Mouse (Mus musculus) kidney, embryonic 15.5 days (tissue): ENCODE measurements at regions not wholly inside any gene's neighbourhood (a gene's known extent, or its start where the extent isn't known, plus 50 kb on each side); places are given as distances from the start of the nearest gene placed in this dataset.

Experiments
- ATAC-seq: fragments of 200-750 bp; cut with Nextera tagmentation; replicated peaks from 2 replicates; pipeline ENCODE4 v1.8.0; 2017; ENCODE audit warnings: moderate TSS enrichment; ENCODE audit not compliant: low FRiP score
- H3K27ac ChIP-seq: fragments of 300-500 bp; sonication (generic); 2 replicates; pipeline ENCODE4 v1.5.1; 2015; ENCODE audit warnings: mild to moderate bottlenecking, inconsistent platforms
- H3K27me3 ChIP-seq: fragments of 300-500 bp; sonication (generic); 2 replicates; pipeline ENCODE4 v1.6.1; 2015; ENCODE audit warnings: inconsistent platforms
- H3K36me3 ChIP-seq: fragments of 300-500 bp; sonication (generic); 2 replicates; pipeline ENCODE4 v1.6.1; 2015; ENCODE audit warnings: inconsistent platforms
- H3K4me1 ChIP-seq: fragments of 300-500 bp; sonication (generic); 2 replicates; pipeline ENCODE4 v1.6.1; 2015; ENCODE audit warnings: inconsistent platforms
- H3K4me2 ChIP-seq: fragments of 300-500 bp; sonication (generic); 2 replicates; pipeline ENCODE4 v1.6.1; 2015; ENCODE audit warnings: moderate library complexity, mild to moderate bottlenecking, inconsistent platforms
- H3K4me3 ChIP-seq: fragments of 300-500 bp; sonication (generic); replicated peaks from 2 replicates; pipeline ENCODE4 v1.5.1; 2015; ENCODE audit warnings: mild to moderate bottlenecking, inconsistent platforms
- H3K9ac ChIP-seq: fragments of 300-500 bp; sonication (generic); 2 replicates; pipeline ENCODE4 v1.6.1; 2015; ENCODE audit warnings: mild to moderate bottlenecking, inconsistent platforms
- H3K9me3 ChIP-seq: fragments of 300-500 bp; sonication (generic); replicated peaks from 2 replicates; pipeline ENCODE4 v1.6.1; 2016; ENCODE audit warnings: inconsistent platforms
- WGBS: fragments of 180-500 bp; shearing (Covaris S2); methylation state at CpG from one replicate; pipeline ENCODE4 v1.1.7; 2015; ENCODE audit warnings: mixed read lengths; 5-methylcytosine and 5-hydroxymethylcytosine counted together

GRCm38 (mm10) chr6:14018928-14019327 is 147.6 kb upstream of the 2610001J05Rik start:
- H3K4me2 ChIP-seq = no peak overlapping the region
- H3K36me3 ChIP-seq = no peaks in the 10 kb centered on the region
- H3K9ac ChIP-seq = no peak overlapping the region
- H3K27me3 ChIP-seq = no peaks in the 10 kb centered on the region
- ATAC-seq = no peak
- 79% methylated on average over 2 of the region's 2 CpGs for WGBS
- no peaks in the 10 kb centered on the region for H3K4me1 ChIP-seq
- H3K4me3 ChIP-seq = no peak overlapping the region
- H3K9me3 ChIP-seq = no peaks in the 10 kb centered on the region
- H3K27ac ChIP-seq = no peak overlapping the region

GRCm38 (mm10) chr6:13982606-13983389 is 111.5 kb upstream of the 2610001J05Rik start:
- Histone ChIP-seq H3K9me3 (0 out of 2 replicates have a peak, but pooled peaks cover 3% of the 10 kb centered on the region), H3K27me3 (no peaks in the 10 kb centered on the region), H3K4me3 (no peak overlapping the region), H3K27ac (no peak overlapping the region), H3K4me1 (no peaks in the 10 kb centered on the region), H3K4me2 (no peak overlapping the region), H3K36me3 (no peaks in the 10 kb centered on the region), H3K9ac (no peak overlapping the region)
- ATAC-seq = no peak
- WGBS = 88% methylated on average over 10 of the region's 10 CpGs

GRCm38 (mm10) chr6:13974710-13975506 is 103.6 kb upstream of the 2610001J05Rik start:
- Histone ChIP-seq H3K4me1 (no peaks in the 10 kb centered on the region), H3K27ac (no peak overlapping the region), H3K9me3 (0 out of 2 replicates have a peak, but pooled peaks cover 3% of the 10 kb centered on the region), H3K9ac (no peak overlapping the region), H3K27me3 (no peaks in the 10 kb centered on the region), H3K4me2 (no peak overlapping the region), H3K4me3 (no peak overlapping the region), H3K36me3 (no peaks in the 10 kb centered on the region)
- whole genome bisulfite sequencing = 75% methylated on average over 14 of the region's 14 CpGs
- no peak for ATAC-seq

GRCm38 (mm10) chr6:13964471-13964870 is 93.2 kb upstream of the 2610001J05Rik start:
- no peak overlapping the region for H3K4me3 ChIP-seq
- ATAC-seq = no peak
- no peaks in the 10 kb centered on the region for H3K4me1 ChIP-seq
- H3K36me3 ChIP-seq = no peaks in the 10 kb centered on the region
- H3K4me2 ChIP-seq = no peak overlapping the region
- no peak overlapping the region for H3K9ac ChIP-seq
- no peak overlapping the region for H3K27ac ChIP-seq
- WGBS = 63% methylated on average over 2 of the region's 2 CpGs
- H3K27me3 ChIP-seq = no peaks in the 10 kb centered on the region
- no peaks in the 10 kb centered on the region for H3K9me3 ChIP-seq

- H3K4me2 ChIP-seq = no peak overlapping the region
- no peaks in the 10 kb centered on the region for H3K4me1 ChIP-seq
- WGBS = 86% methylated on average over 2 of the region's 2 CpGs
- H3K9ac ChIP-seq = no peak overlapping the region
- no peak overlapping the region for H3K4me3 ChIP-seq
- H3K27ac ChIP-seq = no peak overlapping the region
- H3K36me3 ChIP-seq = no peaks in the 10 kb centered on the region
- H3K9me3 ChIP-seq = no peaks in the 10 kb centered on the region
- ATAC-seq = no peak
- no peaks in the 10 kb centered on the region for H3K27me3 ChIP-seq
Observed at GRCm38 (mm10) chr6:13964013-13964412, 92.7 kb upstream of the 2610001J05Rik start.

GRCm38 (mm10) chr6:13949640-13950039 is 78.3 kb upstream of the 2610001J05Rik start:
- H3K36me3 ChIP-seq = no peaks in the 10 kb centered on the region
- H3K4me3 ChIP-seq = no peak overlapping the region
- ATAC-seq = 0 out of 2 replicates have a peak, but pooled peaks have one; percentile 62
- 55% methylated on average over 4 of the region's 4 CpGs for WGBS
- H3K4me1 ChIP-seq = no peaks in the 10 kb centered on the region
- H3K9ac ChIP-seq = no peak overlapping the region
- H3K27me3 ChIP-seq = no peaks in the 10 kb centered on the region
- H3K4me2 ChIP-seq = no peak overlapping the region
- H3K27ac ChIP-seq = no peak overlapping the region
- H3K9me3 ChIP-seq = no peaks in the 10 kb centered on the region

GRCm38 (mm10) chr6:13920809-13921760 is 49.8 kb upstream of the 2610001J05Rik start:
- H3K4me1 ChIP-seq = no peaks in the 10 kb centered on the region
- H3K4me2 ChIP-seq = no peak overlapping the region
- no peak overlapping the region for H3K27ac ChIP-seq
- no peak overlapping the region for H3K4me3 ChIP-seq
- H3K27me3 ChIP-seq = no peaks in the 10 kb centered on the region
- H3K36me3 ChIP-seq = no peaks in the 10 kb centered on the region
- H3K9me3 ChIP-seq = no peaks in the 10 kb centered on the region
- H3K9ac ChIP-seq = no peak overlapping the region
- WGBS = 79% methylated on average over 9 of the region's 9 CpGs
- no peak for ATAC-seq
